Mouse (Mus musculus) olfactory bulb, adult 2 months (tissue): ENCODE results near the gene Wscd2.

Experiments
- CTCF ChIP-seq: fragments of 200-500 bp; IDR thresholded peaks from 2 replicates; pipeline ENCODE4 v1.5.1; 2012; ENCODE audit warnings: low read depth, mild to moderate bottlenecking, low read length, moderate library complexity; ENCODE audit not compliant: insufficient read depth
- POLR2A ChIP-seq: fragments of 200-500 bp; IDR thresholded peaks from 2 replicates; pipeline ENCODE4 v1.6.1; 2012; ENCODE audit warnings: mild to moderate bottlenecking, low read depth, low read length, moderate library complexity; ENCODE audit not compliant: insufficient read depth

DNA sequence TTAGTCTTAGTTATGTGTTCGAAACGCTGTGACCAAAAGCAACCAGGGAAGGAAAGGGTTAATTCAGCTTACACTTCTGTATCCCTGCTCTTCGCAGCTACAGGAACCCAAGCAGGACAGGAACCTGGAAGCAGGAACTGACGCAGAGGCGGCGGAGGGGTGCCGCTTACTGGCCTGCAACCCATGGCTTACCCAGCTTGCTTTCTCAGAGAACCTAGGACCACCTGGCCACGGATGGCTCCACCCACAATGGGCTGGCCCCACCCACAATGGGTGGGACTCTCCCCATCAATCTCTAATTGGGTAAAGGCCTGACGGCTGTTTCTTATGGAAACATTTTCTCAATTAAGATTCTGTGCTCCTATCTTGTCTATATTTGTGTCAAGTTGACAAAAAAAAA is 106.1 kb downstream of the Wscd2 start:
- TF ChIP-seq CTCF (no peak), POLR2A (no peak)
